In the genomic region with DNA sequence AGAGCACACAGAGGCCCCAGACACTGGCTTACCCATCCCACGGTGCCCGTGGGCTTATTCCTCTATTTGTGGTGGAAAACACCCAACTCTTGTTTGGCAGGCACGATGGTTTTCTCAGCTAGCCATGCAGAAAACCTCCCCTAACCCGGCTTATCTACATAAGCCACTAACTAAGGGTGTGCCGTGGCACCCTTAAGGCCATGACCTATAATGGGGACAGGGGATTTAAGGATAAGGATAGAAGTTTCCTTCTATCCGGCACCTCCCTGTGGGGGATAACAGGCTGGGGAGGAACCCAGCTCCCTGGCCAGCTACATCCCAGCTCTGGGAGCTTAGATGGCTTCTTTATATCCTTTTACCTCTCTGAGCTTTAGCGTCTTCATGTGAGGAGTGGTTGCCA, we compare ENCODE assay signal across 17 mouse cellular contexts.
"Had no signal": no experiment of that assay in that cellular context is flagged by ENCODE, and none has a peak within 500 bp of the region (broad histone marks: within the 10 kb centered on the region; RNA-seq: fewer than 3 reads in every experiment).

No protein-coding gene starts in this region.

- H3K9me3 ChIP-seq: intestine, embryonic 15.5 days; liver, embryonic 13.5 days; midbrain, embryonic 10.5 days; neural tube, embryonic 13.5 days had no signal

- H3K4me1 ChIP-seq: intestine, embryonic 15.5 days; liver, embryonic 13.5 days had no signal

- DNase-seq: kidney, adult 18-20 months; kidney, postnatal 25 days; layer of hippocampus, adult 9-11 months; liver, embryonic 13.5 days; lung, adult 2 months; lung, postnatal 14 days; lung, postnatal 4 days; midbrain, embryonic 14.5 days; right cerebral cortex, postnatal 14 days; right cerebral cortex, postnatal 4 days; thymus, postnatal 36 days had no signal

- H3K9ac ChIP-seq: intestine, embryonic 15.5 days; liver, embryonic 13.5 days; neural tube, embryonic 13.5 days had no signal

- H3K4me2 ChIP-seq: intestine, embryonic 15.5 days; liver, embryonic 13.5 days; neural tube, embryonic 13.5 days had no signal

- ATAC-seq: intestine, embryonic 15.5 days had no signal

- H3K27me3 ChIP-seq: intestine, embryonic 15.5 days; liver, embryonic 13.5 days; neural tube, embryonic 13.5 days had no signal

- H3K4me3 ChIP-seq: intestine, embryonic 15.5 days; layer of hippocampus, adult 2 months; liver, embryonic 13.5 days; midbrain, embryonic 10.5 days; myocyte; neural tube, embryonic 13.5 days had no signal

- H3K27ac ChIP-seq: intestine, embryonic 15.5 days; kidney, postnatal 0 days; layer of hippocampus, adult 2 months; liver, embryonic 13.5 days; neural tube, embryonic 13.5 days had no signal

- H3K36me3 ChIP-seq: intestine, embryonic 15.5 days; liver, embryonic 13.5 days; midbrain, embryonic 10.5 days; neural tube, embryonic 13.5 days had no signal
